Mouse (Mus musculus): ENCODE measurements around the gene St6galnac5. TPM values are rescaled to one million over a fixed set of nuclear protein-coding genes. Genes with fewer than 3 reads are reported as not detected.

The St6galnac5 gene
- polyA plus RNA-seq, 1 experiment: 1.2 TPM

DNA sequence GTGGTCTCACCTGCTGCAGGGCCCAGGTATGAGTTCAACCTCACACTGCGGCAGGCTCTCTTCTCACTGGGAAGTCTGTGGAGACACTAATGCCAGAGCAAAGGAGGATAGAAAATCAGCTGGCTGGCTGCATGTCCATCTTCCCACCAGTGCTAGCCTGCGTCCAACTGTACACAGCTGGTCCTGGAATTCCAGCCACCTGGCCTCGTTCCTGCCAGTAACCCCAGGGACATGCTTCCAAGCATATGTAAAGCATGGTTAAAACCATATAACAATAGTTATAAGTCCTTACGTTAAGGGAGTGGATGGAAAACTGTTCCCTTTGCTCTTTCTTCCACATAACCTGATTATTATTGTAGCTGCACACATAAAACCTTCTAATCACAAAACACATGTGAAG is 100.3 kb downstream of the St6galnac5 start:
- 92% methylated on average over 4 of the region's 4 CpGs for WGBS
- no peak overlapping the region for H3K27ac ChIP-seq (ENCODE audit: insufficient read depth, low read length)

DNA sequence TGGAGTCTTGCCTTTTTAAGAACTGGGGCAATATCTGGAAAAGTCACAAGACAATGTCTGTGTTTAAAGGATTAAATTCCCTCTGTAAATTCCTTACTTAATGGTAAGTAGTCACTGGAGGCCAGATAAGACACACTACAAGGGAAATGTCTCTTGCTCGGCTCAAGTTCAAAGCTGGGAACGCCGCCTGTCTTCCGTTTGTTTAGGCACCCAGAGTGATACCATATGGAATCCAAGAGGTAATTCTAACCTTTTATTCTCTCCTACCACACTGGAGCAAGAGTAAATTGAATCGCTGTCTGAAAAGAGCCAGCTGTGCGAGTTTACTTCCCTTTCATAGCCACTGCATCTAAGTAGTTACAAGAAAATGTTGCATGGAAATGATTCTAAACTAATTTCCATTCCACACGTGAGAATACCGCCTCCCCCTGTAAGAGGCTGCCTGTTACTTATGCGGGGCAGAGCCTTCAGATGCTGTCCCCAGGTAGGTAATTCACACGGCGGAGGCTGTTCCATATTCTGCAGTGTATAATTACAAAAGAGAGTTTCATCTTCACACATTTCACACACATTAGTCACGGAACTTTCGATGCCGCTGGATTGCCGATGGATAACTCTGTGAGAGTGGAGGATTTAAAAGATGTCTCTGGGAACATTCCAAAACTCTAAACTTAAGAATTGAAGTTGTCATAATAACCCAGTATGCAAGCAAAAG is 101.8 kb downstream of the St6galnac5 start:
- no peak for DNase-seq (ENCODE audit: low read depth in 1 of 2, low spot score in 2 of 2)
- 81% methylated on average over 15 of the region's 15 CpGs for WGBS

More for the DNA sequence above, 100.3 kb downstream of the St6galnac5 start:
- no peak for TF ChIP-seq CTCF (IDR thresholded peaks at IDR 0.05; ENCODE audit: extremely low read depth, insufficient read depth, insufficient read length, insufficient replicate concordance)
- no peak for TF ChIP-seq POLR2A (IDR thresholded peaks at IDR 0.05; ENCODE audit: low read depth, low read length)
- no peaks in the 10 kb centered on the region for H3K36me3 ChIP-seq (ENCODE audit: control insufficient read depth, insufficient read depth, low read length)
- DNase-seq (ENCODE audit: low read depth in 1 of 2, low spot score in 2 of 2): no peak
- H3K27me3 ChIP-seq (ENCODE audit: control insufficient read depth, insufficient read depth, low read length): no peaks in the 10 kb centered on the region
- H3K4me3 ChIP-seq (ENCODE audit: extremely low read depth, insufficient read depth, insufficient read length): no peak overlapping the region
- no peaks in the 10 kb centered on the region for H3K4me1 ChIP-seq (ENCODE audit: control insufficient read depth, insufficient read depth, insufficient read length)

GRCm38 (mm10) chr3:152875723-152876290 is 106.2 kb downstream of the St6galnac5 start:
- no peak for DNase-seq (ENCODE audit: low read depth in 1 of 2, low spot score in 2 of 2)
- no peaks in the 10 kb centered on the region for H3K36me3 ChIP-seq (ENCODE audit: control insufficient read depth, insufficient read depth, low read length)
- no peaks in the 10 kb centered on the region for H3K27me3 ChIP-seq (ENCODE audit: control insufficient read depth, insufficient read depth, low read length)
- H3K4me3 ChIP-seq (ENCODE audit: extremely low read depth, insufficient read depth, insufficient read length): no peak overlapping the region
- 89% methylated on average over 6 of the region's 6 CpGs for WGBS
- TF ChIP-seq POLR2A (IDR thresholded peaks at IDR 0.05; ENCODE audit: low read depth, low read length): no peak
- no peak for TF ChIP-seq CTCF (IDR thresholded peaks at IDR 0.05; ENCODE audit: extremely low read depth, insufficient read depth, insufficient read length, insufficient replicate concordance)
- H3K27ac ChIP-seq (ENCODE audit: insufficient read depth, low read length): no peak overlapping the region
- H3K4me1 ChIP-seq (ENCODE audit: control insufficient read depth, insufficient read depth, insufficient read length): no peaks in the 10 kb centered on the region

More for the DNA sequence above, 101.8 kb downstream of the St6galnac5 start:
- no peak for TF ChIP-seq CTCF (IDR thresholded peaks at IDR 0.05; ENCODE audit: extremely low read depth, insufficient read depth, insufficient read length, insufficient replicate concordance)
- TF ChIP-seq POLR2A (IDR thresholded peaks at IDR 0.05; ENCODE audit: low read depth, low read length): no peak
- H3K36me3 ChIP-seq (ENCODE audit: control insufficient read depth, insufficient read depth, low read length): no peaks in the 10 kb centered on the region
- H3K27me3 ChIP-seq (ENCODE audit: control insufficient read depth, insufficient read depth, low read length): no peaks in the 10 kb centered on the region
- H3K4me1 ChIP-seq (ENCODE audit: control insufficient read depth, insufficient read depth, insufficient read length): no peaks in the 10 kb centered on the region
- no peak overlapping the region for H3K4me3 ChIP-seq (ENCODE audit: extremely low read depth, insufficient read depth, insufficient read length)
- H3K27ac ChIP-seq (ENCODE audit: insufficient read depth, low read length): no peak overlapping the region

DNA sequence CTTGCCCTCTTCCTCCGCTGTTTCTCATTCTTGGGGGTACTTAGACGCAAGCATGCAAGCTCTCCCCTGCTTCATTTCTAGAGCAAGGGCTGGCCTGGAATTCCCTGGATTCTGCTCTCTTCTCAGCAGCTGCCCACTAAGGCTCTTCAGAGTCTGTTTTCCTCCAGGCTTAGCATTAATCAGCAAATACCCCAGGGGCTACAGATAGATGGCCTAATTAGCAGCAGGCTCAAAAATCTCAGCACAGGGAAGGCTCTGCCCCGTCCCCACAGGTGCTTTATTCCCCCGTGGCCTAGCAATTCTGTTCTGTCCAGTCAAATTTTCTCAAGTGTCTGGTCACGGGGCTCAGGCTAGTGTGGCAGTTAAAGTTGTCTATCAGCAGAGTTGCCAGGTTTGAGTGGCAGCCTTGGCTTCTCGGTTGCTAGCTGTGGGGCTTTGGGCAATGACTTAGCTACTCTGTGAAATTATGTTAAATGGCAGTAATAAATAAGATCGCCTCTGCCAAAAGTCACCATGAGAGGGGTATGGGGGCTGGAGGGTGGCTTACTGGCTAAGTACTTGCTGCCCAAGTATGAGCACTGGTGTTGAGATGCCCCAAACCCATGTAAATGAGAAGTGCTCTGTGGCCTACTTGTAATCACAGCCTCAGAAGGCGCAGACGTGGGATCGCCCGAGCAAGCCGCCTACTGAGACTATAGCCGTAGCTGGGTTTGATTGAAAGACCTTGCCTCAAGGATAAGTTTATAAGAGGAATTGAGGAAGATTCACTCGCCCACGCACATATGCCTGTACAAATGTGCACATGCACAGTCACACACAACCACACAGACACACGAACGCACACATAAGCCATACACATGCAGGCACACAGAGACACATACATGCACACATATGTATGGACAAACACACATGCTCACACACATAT is 107.4 kb downstream of the St6galnac5 start:
- 93% methylated on average over 17 of the region's 17 CpGs for WGBS
- DNase-seq (ENCODE audit: low read depth in 1 of 2, low spot score in 2 of 2): no peak
- TF ChIP-seq POLR2A (IDR thresholded peaks at IDR 0.05; ENCODE audit: low read depth, low read length) (no peak), CTCF (IDR thresholded peaks at IDR 0.05; ENCODE audit: extremely low read depth, insufficient read depth, insufficient read length, insufficient replicate concordance) (no peak)

GRCm38 (mm10) chr3:152872596-152872995 is 109.5 kb downstream of the St6galnac5 start:
- Histone ChIP-seq H3K27ac (ENCODE audit: insufficient read depth, low read length) (no peak overlapping the region), H3K4me1 (ENCODE audit: control insufficient read depth, insufficient read depth, insufficient read length) (no peaks in the 10 kb centered on the region), H3K4me3 (ENCODE audit: extremely low read depth, insufficient read depth, insufficient read length) (no peak overlapping the region), H3K27me3 (ENCODE audit: control insufficient read depth, insufficient read depth, low read length) (no peaks in the 10 kb centered on the region), H3K36me3 (ENCODE audit: control insufficient read depth, insufficient read depth, low read length) (no peaks in the 10 kb centered on the region)
- no peak for TF ChIP-seq CTCF (IDR thresholded peaks at IDR 0.05; ENCODE audit: extremely low read depth, insufficient read depth, insufficient read length, insufficient replicate concordance)
- TF ChIP-seq POLR2A (IDR thresholded peaks at IDR 0.05; ENCODE audit: low read depth, low read length): no peak
- DNase-seq (ENCODE audit: low read depth in 1 of 2, low spot score in 2 of 2): no peak
- 91% methylated on average over 6 of the region's 6 CpGs for WGBS

More for the DNA sequence above, 107.4 kb downstream of the St6galnac5 start:
- Histone ChIP-seq H3K27ac (ENCODE audit: insufficient read depth, low read length) (no peak overlapping the region), H3K27me3 (ENCODE audit: control insufficient read depth, insufficient read depth, low read length) (no peaks in the 10 kb centered on the region), H3K36me3 (ENCODE audit: control insufficient read depth, insufficient read depth, low read length) (no peaks in the 10 kb centered on the region), H3K4me3 (ENCODE audit: extremely low read depth, insufficient read depth, insufficient read length) (no peak overlapping the region), H3K4me1 (ENCODE audit: control insufficient read depth, insufficient read depth, insufficient read length) (no peaks in the 10 kb centered on the region)

DNA sequence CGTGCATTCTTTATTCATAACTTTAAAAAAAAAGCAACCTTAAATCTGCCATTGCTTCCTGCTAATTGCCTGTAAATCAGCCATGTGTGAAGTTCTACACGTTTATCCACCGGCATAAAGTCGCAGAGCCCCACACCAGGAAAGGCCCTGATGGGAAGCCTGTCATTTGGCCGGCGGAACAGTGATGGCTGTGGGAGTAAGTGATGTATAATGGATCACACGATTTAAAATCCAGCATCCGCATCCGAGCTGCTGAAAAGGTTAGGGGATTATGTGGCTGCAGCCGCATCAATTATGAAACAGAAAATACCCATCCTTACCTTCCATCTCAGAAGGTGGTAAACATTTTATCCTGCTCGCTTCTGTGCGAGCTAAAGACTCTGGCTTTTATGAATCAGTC is 110.0 kb downstream of the St6galnac5 start:
- Histone ChIP-seq H3K27me3 (ENCODE audit: control insufficient read depth, insufficient read depth, low read length) (no peaks in the 10 kb centered on the region), H3K4me3 (ENCODE audit: extremely low read depth, insufficient read depth, insufficient read length) (no peak overlapping the region), H3K4me1 (ENCODE audit: control insufficient read depth, insufficient read depth, insufficient read length) (no peaks in the 10 kb centered on the region), H3K27ac (ENCODE audit: insufficient read depth, low read length) (no peak overlapping the region), H3K36me3 (ENCODE audit: control insufficient read depth, insufficient read depth, low read length) (no peaks in the 10 kb centered on the region)
- no peak for TF ChIP-seq POLR2A (IDR thresholded peaks at IDR 0.05; ENCODE audit: low read depth, low read length)
- TF ChIP-seq CTCF (IDR thresholded peaks at IDR 0.05; ENCODE audit: extremely low read depth, insufficient read depth, insufficient read length, insufficient replicate concordance): no peak
- no peak for DNase-seq (ENCODE audit: low read depth in 1 of 2, low spot score in 2 of 2)
- WGBS: 92% methylated on average over 12 of the region's 12 CpGs

Measured in spleen, adult 2 months (tissue).